Comparison of ENCODE assay signal across 16 mouse cellular contexts in the genomic region with DNA sequence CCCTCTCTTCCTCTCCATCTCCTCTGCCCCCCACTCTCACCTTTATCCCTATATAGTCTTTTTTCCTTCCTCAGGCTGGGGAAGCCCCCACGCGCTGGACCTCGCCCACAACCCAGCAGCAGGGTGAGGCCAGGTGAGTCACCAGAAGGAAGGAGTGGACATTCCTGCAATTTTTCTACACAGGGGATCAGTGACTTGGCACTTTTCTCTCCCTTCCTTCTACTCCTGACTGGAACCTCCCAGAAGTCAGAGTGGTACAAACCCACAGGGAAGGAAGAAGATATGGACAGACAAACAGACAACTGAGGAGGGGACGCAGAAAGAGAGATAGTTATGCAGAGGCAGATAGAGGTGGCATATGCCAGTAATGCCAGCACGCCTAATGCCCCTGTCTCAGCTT. TPM values are rescaled to one million over a fixed set of nuclear protein-coding genes. Genes with fewer than 3 reads are reported as not detected.
DNase-seq lines count a peak whose midpoint lies in the region; ATAC-seq and TF ChIP-seq lines count a peak whose summit lies in the region.
"Had no signal": no experiment of that assay in that cellular context is flagged by ENCODE, and none has a peak within 500 bp of the region (broad histone marks: within the 10 kb centered on the region; RNA-seq: fewer than 3 reads in every experiment).

No protein-coding gene starts in this region.

- no peak for DNase-seq in gastrocnemius, adult 2 months
- no peak for DNase-seq in gastrocnemius, postnatal 36 days
- peak; percentile 53 for DNase-seq in midbrain, embryonic 11.5 days (ENCODE audit: low spot score, missing footprints)
- DNase-seq in midbrain, postnatal 0 days (ENCODE audit: low spot score), result no peak
- no peak for DNase-seq in frontal cortex, postnatal 14 days (ENCODE audit: low spot score in 2 of 2)
- no peak for DNase-seq in adipocyte (ENCODE audit: low spot score)
- DNase-seq: adrenal gland, adult 8-10 months had no signal

- no peak overlapping the region for H3K4me2 ChIP-seq in midbrain, embryonic 11.5 days
- no peak overlapping the region for H3K4me2 ChIP-seq in midbrain, postnatal 0 days (ENCODE audit: low read depth, low read length, poor library complexity, severe bottlenecking)
- no peak overlapping the region for H3K4me2 ChIP-seq in lung, embryonic 16.5 days (ENCODE audit: low read depth, low read length)
- H3K4me2 ChIP-seq in midbrain, embryonic 13.5 days (replicated peaks), result no peak overlapping the region
- H3K4me2 ChIP-seq: limb, embryonic 12.5 days; neural tube, embryonic 12.5 days had no signal

- peak overlapping the region; percentile 46 for H3K27ac ChIP-seq in gastrocnemius, adult 2 months
- no peak overlapping the region for H3K27ac ChIP-seq in midbrain, embryonic 11.5 days (ENCODE audit: low read depth, low read length)
- H3K27ac ChIP-seq in midbrain, postnatal 0 days (ENCODE audit: low read depth, low read length), result no peak overlapping the region
- peak overlapping the region; percentile 69 for H3K27ac ChIP-seq in lung, embryonic 16.5 days (ENCODE audit: low read length)
- no peak overlapping the region for H3K27ac ChIP-seq in midbrain, embryonic 13.5 days
- H3K27ac ChIP-seq: limb, embryonic 12.5 days; neural tube, embryonic 12.5 days had no signal

- H3K4me1 ChIP-seq in midbrain, embryonic 11.5 days (ENCODE audit: control insufficient read depth, insufficient read depth, low read length), result 0 out of 2 replicates have a peak, but pooled peaks cover 2% of the 10 kb centered on the region
- no peaks in the 10 kb centered on the region for H3K4me1 ChIP-seq in midbrain, postnatal 0 days (ENCODE audit: insufficient read depth, low read length)
- peaks cover 20% of the 10 kb centered on the region for H3K4me1 ChIP-seq in lung, embryonic 16.5 days (replicated peaks; ENCODE audit: control insufficient read depth, insufficient read depth, low read length)
- 0 out of 2 replicates have a peak, but pooled peaks cover 8% of the 10 kb centered on the region for H3K4me1 ChIP-seq in midbrain, embryonic 13.5 days (replicated peaks)

- H3K27me3 ChIP-seq in midbrain, embryonic 11.5 days (ENCODE audit: control insufficient read depth, insufficient read depth, low read length), result no peaks in the 10 kb centered on the region
- 0 out of 2 replicates have a peak, but pooled peaks cover 4% of the 10 kb centered on the region for H3K27me3 ChIP-seq in midbrain, postnatal 0 days (ENCODE audit: insufficient read depth, low read length)
- no peaks in the 10 kb centered on the region for H3K27me3 ChIP-seq in lung, embryonic 16.5 days (ENCODE audit: control insufficient read depth, insufficient read depth, low read depth, low read length)
- peaks cover 9% of the 10 kb centered on the region; the same call in 1 of the 2 replicates for H3K27me3 ChIP-seq in midbrain, embryonic 13.5 days
- H3K27me3 ChIP-seq: neural tube, embryonic 12.5 days had no signal

- no peak for TF ChIP-seq CTCF in gastrocnemius, adult 2 months (IDR thresholded peaks at IDR 0.05)
- no peak for TF ChIP-seq CTCF in midbrain, postnatal 0 days (IDR thresholded peaks at IDR 0.05)

- ATAC-seq in midbrain, embryonic 11.5 days (ENCODE audit: low FRiP score), result no peak
- ATAC-seq in midbrain, postnatal 0 days (ENCODE audit: low FRiP score), result no peak
- no peak for ATAC-seq in lung, embryonic 16.5 days (ENCODE audit: low read depth)
- ATAC-seq in midbrain, embryonic 13.5 days, result no peak

- no peak overlapping the region for H3K9ac ChIP-seq in midbrain, embryonic 11.5 days (ENCODE audit: low read length)
- no peak overlapping the region for H3K9ac ChIP-seq in midbrain, postnatal 0 days (replicated peaks; ENCODE audit: low read length, poor library complexity, severe bottlenecking)
- no peak overlapping the region for H3K9ac ChIP-seq in lung, embryonic 16.5 days (ENCODE audit: low read length)
- H3K9ac ChIP-seq in midbrain, embryonic 13.5 days (replicated peaks), result no peak overlapping the region
- H3K9ac ChIP-seq: limb, embryonic 12.5 days; neural tube, embryonic 12.5 days had no signal

- no peaks in the 10 kb centered on the region for H3K36me3 ChIP-seq in midbrain, embryonic 11.5 days (ENCODE audit: control insufficient read depth, insufficient read depth, low read length)
- H3K36me3 ChIP-seq in midbrain, postnatal 0 days (ENCODE audit: insufficient read depth, low read length), result no peaks in the 10 kb centered on the region
- no peaks in the 10 kb centered on the region for H3K36me3 ChIP-seq in lung, embryonic 16.5 days (ENCODE audit: control insufficient read depth, insufficient read depth, low read length)
- H3K36me3 ChIP-seq in midbrain, embryonic 13.5 days, result no peaks in the 10 kb centered on the region
- H3K36me3 ChIP-seq: limb, embryonic 12.5 days; neural tube, embryonic 12.5 days had no signal

- WGBS in midbrain, embryonic 11.5 days, result 84% methylated on average over 5 of the region's 5 CpGs
- 75% methylated on average over 5 of the region's 5 CpGs for WGBS in midbrain, postnatal 0 days
- 61% methylated on average over 5 of the region's 5 CpGs for WGBS in lung, embryonic 16.5 days
- 82% methylated on average over 5 of the region's 5 CpGs for WGBS in midbrain, embryonic 13.5 days

- no peak overlapping the region for H3K4me3 ChIP-seq in gastrocnemius, adult 2 months
- H3K4me3 ChIP-seq in midbrain, embryonic 11.5 days (ENCODE audit: low read depth, low read length), result no peak overlapping the region
- no peak overlapping the region for H3K4me3 ChIP-seq in midbrain, postnatal 0 days (ENCODE audit: low read depth, low read length)
- H3K4me3 ChIP-seq in lung, embryonic 16.5 days (ENCODE audit: low read length), result no peak overlapping the region
- no peak overlapping the region for H3K4me3 ChIP-seq in midbrain, embryonic 13.5 days (replicated peaks)
- H3K4me3 ChIP-seq: erythroblast, embryonic 14.5 days; limb, embryonic 12.5 days; neural tube, embryonic 12.5 days had no signal

- intact Hi-C loops in gastrocnemius, adult 2 months (cut with DNase I), result no loop called here
- intact Hi-C loops in gastrocnemius, postnatal 36 days (cut with DNase I), result no loop called here

- no peaks in the 10 kb centered on the region for H3K9me3 ChIP-seq in midbrain, embryonic 11.5 days (ENCODE audit: control insufficient read depth, low read length)
- no peaks in the 10 kb centered on the region for H3K9me3 ChIP-seq in midbrain, postnatal 0 days (ENCODE audit: low read length)
- no peaks in the 10 kb centered on the region for H3K9me3 ChIP-seq in lung, embryonic 16.5 days (ENCODE audit: control insufficient read depth, low read length)
- no peaks in the 10 kb centered on the region for H3K9me3 ChIP-seq in midbrain, embryonic 13.5 days
- H3K9me3 ChIP-seq: limb, embryonic 12.5 days; neural tube, embryonic 12.5 days had no signal

RNA-seq across cellular contexts. Expression of a gene that starts 2.8 kb away (rescaled TPM):
- 1 to 10 TPM in 1 of 2 experiments, under 1 TPM in 1; 0.89 to 1.3 TPM for total RNA-seq in gastrocnemius, adult 2 months (2021)
- under 1 TPM; 0.61 to 0.64 TPM for total RNA-seq in gastrocnemius, postnatal 36 days (2021)
- 0.86 and 1.4 TPM in 2 replicates for polyA plus RNA-seq in midbrain, embryonic 11.5 days (2014; fragmentation: Nextera tagmentation; extraction: Ambion mirVana)
- total RNA-seq in midbrain, postnatal 0 days (2014; rRNA removed), result 1.4 and 3.7 TPM in 2 replicates
- 0.93 and 1.1 TPM in 2 replicates for polyA plus RNA-seq in midbrain, postnatal 0 days (2015; fragmentation: Nextera tagmentation; extraction: Ambion mirVana)
- polyA plus RNA-seq in lung, embryonic 16.5 days (2015; fragmentation: Nextera tagmentation; extraction: Ambion mirVana), result 17.6 and 19.7 TPM in 2 replicates
- polyA plus RNA-seq in midbrain, embryonic 13.5 days (2015; fragmentation: Nextera tagmentation; extraction: Ambion mirVana), result 1.0 and 1.2 TPM in 2 replicates

RNA-seq across cellular contexts. Expression of a gene that starts 7.3 kb away (rescaled TPM):
- not detected for total RNA-seq in gastrocnemius, adult 2 months (2021)
- not detected for total RNA-seq in gastrocnemius, postnatal 36 days (2021)
- polyA plus RNA-seq in midbrain, embryonic 11.5 days (2014; fragmentation: Nextera tagmentation; extraction: Ambion mirVana), result not detected in 2 replicates
- not detected in 2 replicates for total RNA-seq in midbrain, postnatal 0 days (2014; rRNA removed)
- not detected in 2 replicates for polyA plus RNA-seq in midbrain, postnatal 0 days (2015; fragmentation: Nextera tagmentation; extraction: Ambion mirVana)
- polyA plus RNA-seq in lung, embryonic 16.5 days (2015; fragmentation: Nextera tagmentation; extraction: Ambion mirVana), result not detected in 2 replicates
- polyA plus RNA-seq in midbrain, embryonic 13.5 days (2015; fragmentation: Nextera tagmentation; extraction: Ambion mirVana), result not detected in 2 replicates
- total RNA-seq: adrenal gland, adult 8-10 months; hematopoietic stem cell, adult 5-6 weeks had no signal
- polyA plus RNA-seq: erythroblast, embryonic 14.5 days; limb, embryonic 12.5 days; neural tube, embryonic 12.5 days had no signal

RNA-seq across cellular contexts. Expression of a gene that starts 22.4 kb away (rescaled TPM):
- total RNA-seq in gastrocnemius, adult 2 months (2021), result 1 to 10 TPM; 2.4 to 2.8 TPM
- 1 to 10 TPM; 2.7 to 4.6 TPM for total RNA-seq in gastrocnemius, postnatal 36 days (2021)
- 6.6 and 6.7 TPM in 2 replicates for polyA plus RNA-seq in midbrain, embryonic 11.5 days (2014; fragmentation: Nextera tagmentation; extraction: Ambion mirVana)
- 342 and 354 TPM in 2 replicates for total RNA-seq in midbrain, postnatal 0 days (2014; rRNA removed)
- 82.0 and 88.1 TPM in 2 replicates for polyA plus RNA-seq in midbrain, postnatal 0 days (2015; fragmentation: Nextera tagmentation; extraction: Ambion mirVana)
- 1.4 and 1.8 TPM in 2 replicates for polyA plus RNA-seq in lung, embryonic 16.5 days (2015; fragmentation: Nextera tagmentation; extraction: Ambion mirVana)
- 52.4 and 67.8 TPM in 2 replicates for polyA plus RNA-seq in midbrain, embryonic 13.5 days (2015; fragmentation: Nextera tagmentation; extraction: Ambion mirVana)

RNA-seq across cellular contexts. Expression of a gene that starts 47.4 kb away (rescaled TPM):
- 1 to 10 TPM; 3.5 to 6.5 TPM for total RNA-seq in gastrocnemius, adult 2 months (2021)
- 1 to 10 TPM; 4.3 to 5.9 TPM for total RNA-seq in gastrocnemius, postnatal 36 days (2021)
- 83.8 and 83.9 TPM in 2 replicates for polyA plus RNA-seq in midbrain, embryonic 11.5 days (2014; fragmentation: Nextera tagmentation; extraction: Ambion mirVana)
- 209 and 214 TPM in 2 replicates for total RNA-seq in midbrain, postnatal 0 days (2014; rRNA removed)
- polyA plus RNA-seq in midbrain, postnatal 0 days (2015; fragmentation: Nextera tagmentation; extraction: Ambion mirVana), result 297 and 314 TPM in 2 replicates
- 30.4 and 31.8 TPM in 2 replicates for polyA plus RNA-seq in lung, embryonic 16.5 days (2015; fragmentation: Nextera tagmentation; extraction: Ambion mirVana)
- polyA plus RNA-seq in midbrain, embryonic 13.5 days (2015; fragmentation: Nextera tagmentation; extraction: Ambion mirVana), result 234 and 261 TPM in 2 replicates

RNA-seq across cellular contexts. Expression of a gene that starts 52.8 kb away (rescaled TPM):
- not detected for total RNA-seq in gastrocnemius, adult 2 months (2021)
- not detected for total RNA-seq in gastrocnemius, postnatal 36 days (2021)
- polyA plus RNA-seq in midbrain, embryonic 11.5 days (2014; fragmentation: Nextera tagmentation; extraction: Ambion mirVana), result 0.55 and 0.59 TPM in 2 replicates
- not detected in 2 replicates for total RNA-seq in midbrain, postnatal 0 days (2014; rRNA removed)
- 0.47 and 0.78 TPM in 2 replicates for polyA plus RNA-seq in midbrain, postnatal 0 days (2015; fragmentation: Nextera tagmentation; extraction: Ambion mirVana)
- polyA plus RNA-seq in lung, embryonic 16.5 days (2015; fragmentation: Nextera tagmentation; extraction: Ambion mirVana), result 0.33 and 0.43 TPM in 2 replicates
- polyA plus RNA-seq in midbrain, embryonic 13.5 days (2015; fragmentation: Nextera tagmentation; extraction: Ambion mirVana), result 1.2 and 1.9 TPM in 2 replicates
- total RNA-seq: adrenal gland, adult 8-10 months; heart, adult 8-10 months; hematopoietic stem cell, adult 5-6 weeks had no signal
- polyA plus RNA-seq: erythroblast, embryonic 14.5 days; frontal cortex, adult 2 months; urinary bladder, adult 2 months had no signal

Comparison
In these comparisons a context has a peak if more than half of its experiments do, and no peak if none do; other contexts are left out.
1. H3K27ac ChIP-seq: peak in gastrocnemius, adult 2 months (single experiment) and lung, embryonic 16.5 days (single experiment); none in midbrain, embryonic 11.5 days (single experiment), midbrain, postnatal 0 days (single experiment) and midbrain, embryonic 13.5 days (single experiment).